Mouse (Mus musculus): Measurements from ENCODE around the gene Arpc5. TPM values are rescaled to one million over a fixed set of nuclear protein-coding genes. Genes with fewer than 3 reads are reported as not detected.

Arpc5 gene
- polyA plus RNA-seq, 1 experiment from 2014 or later, result 162 TPM

DNA sequence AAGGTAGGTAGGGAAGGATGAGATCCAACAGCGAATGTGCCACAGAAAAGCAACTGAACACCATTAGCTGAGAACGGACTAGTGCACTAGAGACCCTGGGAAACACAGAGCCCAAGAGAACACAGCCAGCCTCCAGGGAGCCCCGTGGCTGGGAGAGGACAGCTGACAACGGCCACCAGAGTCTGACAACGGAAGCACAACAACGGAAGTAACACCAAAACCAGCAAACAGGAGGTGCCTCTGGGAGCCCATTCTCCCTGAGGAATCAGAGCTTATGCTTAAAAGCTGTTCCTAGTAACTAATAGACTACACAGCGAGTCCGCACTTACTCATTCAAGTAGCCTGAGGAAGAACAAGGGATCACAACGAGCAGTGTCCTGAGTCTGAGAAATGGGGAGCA, 17.1 kb upstream of the Arpc5 start:
- Histone ChIP-seq H3K27me3 (ENCODE audit: insufficient read depth, low read length) (no peaks in the 10 kb centered on the region), H3K4me2 (ENCODE audit: low read depth, low read length) (0 out of 2 replicates have a peak overlapping the region, but pooled peaks have one; percentile 31), H3K4me1 (ENCODE audit: insufficient read depth) (no peaks in the 10 kb centered on the region), H3K27ac (ENCODE audit: low read depth) (no peak overlapping the region), H3K9me3 (ENCODE audit: low read length) (no peaks in the 10 kb centered on the region), H3K9ac (replicated peaks) (no peak overlapping the region), H3K4me3 (ENCODE audit: low read depth, low read length) (no peak overlapping the region), H3K36me3 (replicated peaks; ENCODE audit: insufficient read depth, low read length) (no peaks in the 10 kb centered on the region)
- peak; percentile 21 for DNase-seq
- TF ChIP-seq CTCF (IDR thresholded peaks at IDR 0.05; ENCODE audit: low read depth) (no peak), EP300 (IDR thresholded peaks at IDR 0.05; ENCODE audit: low read depth) (no peak)
- no peak for ATAC-seq
- WGBS (ENCODE audit: insufficient replicate concordance), result 57% methylated on average over 9 of the region's 9 CpGs

DNA sequence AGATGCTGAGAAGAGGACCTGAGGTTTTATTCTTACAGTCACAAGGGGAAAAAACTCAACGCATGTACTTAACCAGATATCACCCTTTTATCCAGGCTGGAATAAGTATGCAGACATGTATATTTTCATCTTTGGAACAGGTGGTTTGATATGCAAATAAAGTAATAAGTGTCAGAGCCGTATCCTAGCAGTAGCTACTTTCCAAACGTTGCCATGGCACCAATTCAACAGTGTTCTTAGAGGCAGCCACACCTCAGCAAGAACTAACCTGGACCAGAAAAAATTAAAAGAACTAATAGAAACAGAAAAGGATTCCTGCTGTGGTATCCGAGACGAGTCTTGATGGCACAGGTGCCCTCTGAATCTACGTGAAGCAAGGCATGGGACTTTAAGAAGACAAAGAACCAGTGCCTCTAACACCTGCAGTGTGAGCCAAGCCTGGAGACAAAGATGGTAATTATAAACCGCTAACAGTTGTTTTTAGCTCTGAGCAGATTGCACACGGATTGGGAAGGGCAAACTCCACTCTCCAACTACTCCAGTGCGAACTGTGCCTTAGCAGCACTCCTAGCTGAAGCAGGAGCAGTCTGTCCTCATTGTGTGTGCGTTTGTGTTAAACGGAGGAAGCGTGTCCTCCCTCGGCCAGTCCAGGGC, 15.9 kb upstream of the Arpc5 start, which contains the start of gene Apobec4:
TSS of gene Apobec4 (plus strand) at position 240 of the 654 bp plus-strand sequence.
- no peak for TF ChIP-seq EP300 (IDR thresholded peaks at IDR 0.05; ENCODE audit: low read depth)
- no peak for TF ChIP-seq CTCF (IDR thresholded peaks at IDR 0.05; ENCODE audit: low read depth)
- WGBS (ENCODE audit: insufficient replicate concordance), result 67% methylated on average over 13 of the region's 13 CpGs
- Histone ChIP-seq H3K4me3 (ENCODE audit: low read depth, low read length) (no peak within 1 kb of the TSS), H3K9me3 (ENCODE audit: low read length) (no peaks in the 10 kb centered on the region), H3K36me3 (replicated peaks; ENCODE audit: insufficient read depth, low read length) (no peaks in the 10 kb centered on the region), H3K27ac (ENCODE audit: low read depth) (no peak within 1 kb of the TSS), H3K4me1 (ENCODE audit: insufficient read depth) (no peaks in the 10 kb centered on the region), H3K27me3 (ENCODE audit: insufficient read depth, low read length) (no peaks in the 10 kb centered on the region), H3K4me2 (ENCODE audit: low read depth, low read length) (0 out of 2 replicates have a peak within 1 kb of the TSS, but pooled peaks have one; percentile 31), H3K9ac (replicated peaks) (no peak within 1 kb of the TSS)
- DNase-seq, result no peak
- ATAC-seq, result no peak

DNA sequence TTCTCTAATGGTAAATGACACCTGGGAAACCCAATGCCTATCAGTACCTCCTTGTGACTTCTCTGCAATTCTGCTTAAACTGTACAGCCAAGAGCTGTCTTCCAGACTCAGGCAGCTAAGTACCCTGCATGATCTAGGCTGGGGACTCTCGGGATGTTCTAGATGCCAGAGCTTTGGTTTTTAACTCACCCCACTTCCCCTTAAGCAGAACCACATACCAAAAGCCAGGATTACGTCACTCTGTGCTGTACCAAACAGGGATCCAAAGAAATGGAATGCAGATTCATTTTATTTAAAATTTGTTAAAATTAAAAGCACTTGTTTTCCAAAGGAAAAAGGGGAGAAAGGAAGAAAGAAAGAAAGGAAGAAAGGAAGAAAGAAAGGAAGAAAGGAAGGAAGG, 4.6 kb upstream of the Arpc5 start:
- WGBS (ENCODE audit: insufficient replicate concordance), result 31% methylated on average over 2 of the region's 2 CpGs
- Histone ChIP-seq H3K36me3 (replicated peaks; ENCODE audit: insufficient read depth, low read length) (no peaks in the 10 kb centered on the region), H3K9ac (replicated peaks) (no peak overlapping the region), H3K4me1 (ENCODE audit: insufficient read depth) (peaks cover 4% of the 10 kb centered on the region; the same call in 1 of the 2 replicates), H3K9me3 (ENCODE audit: low read length) (no peaks in the 10 kb centered on the region), H3K4me3 (ENCODE audit: low read depth, low read length) (no peak overlapping the region), H3K4me2 (ENCODE audit: low read depth, low read length) (no peak overlapping the region), H3K27me3 (ENCODE audit: insufficient read depth, low read length) (peaks cover 11% of the 10 kb centered on the region; the same call in 1 of the 2 replicates), H3K27ac (ENCODE audit: low read depth) (no peak overlapping the region)
- TF ChIP-seq EP300 (IDR thresholded peaks at IDR 0.05; ENCODE audit: low read depth), result no peak
- no peak for TF ChIP-seq CTCF (IDR thresholded peaks at IDR 0.05; ENCODE audit: low read depth)
- DNase-seq (no peak), ATAC-seq (no peak)

DNA sequence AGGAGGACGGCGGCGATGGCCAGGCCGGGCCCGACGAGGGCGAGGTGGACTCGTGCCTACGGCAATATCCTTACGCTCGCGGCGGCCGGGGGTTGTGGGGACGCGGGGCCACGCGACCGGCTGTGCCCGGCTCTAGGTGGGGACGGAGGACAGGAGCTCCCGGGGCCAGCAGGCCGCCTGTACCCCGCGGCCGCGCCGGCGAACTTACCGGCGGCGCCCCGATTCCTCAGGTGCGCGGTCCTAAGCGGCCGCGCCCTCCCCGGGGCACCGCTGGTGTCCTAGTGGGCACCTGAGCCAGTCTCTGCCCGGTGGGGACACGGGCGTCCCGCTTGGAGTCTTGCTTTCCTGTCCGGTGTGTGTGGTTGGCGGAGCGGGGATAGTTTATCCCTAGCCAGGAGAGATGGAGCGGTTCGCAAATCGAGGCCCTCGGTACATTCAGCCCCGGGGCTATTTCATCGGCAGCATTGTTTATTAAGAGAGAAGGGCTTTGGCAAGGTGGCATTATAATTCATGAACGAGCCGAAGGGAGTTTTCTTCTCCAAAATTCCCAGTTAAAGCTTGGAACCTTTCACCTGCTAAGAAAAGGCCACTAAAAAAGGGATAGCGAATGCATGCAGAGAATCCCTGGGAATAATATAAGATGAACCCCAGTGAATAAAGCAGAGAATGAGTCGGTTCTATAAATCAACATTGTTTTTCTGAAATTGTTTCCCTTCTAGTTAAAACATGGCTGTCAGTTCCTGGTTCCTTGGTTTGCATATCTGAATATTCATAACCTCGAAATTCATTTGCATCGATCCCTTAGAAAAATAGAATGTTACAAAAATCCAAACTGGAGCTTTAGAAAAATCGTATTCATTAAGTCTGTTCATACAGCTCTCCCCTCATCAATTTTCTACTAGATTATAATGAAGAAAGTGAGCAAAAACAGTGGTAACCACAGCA, 734 bp downstream of the Arpc5 start:
- DNase-seq, result peak; percentile 59
- peaks cover 11% of the 10 kb centered on the region; the same call in 1 of the 2 replicates for H3K27me3 ChIP-seq (ENCODE audit: insufficient read depth, low read length)
- ATAC-seq, result peak; percentile 62
- TF ChIP-seq EP300 (IDR thresholded peaks at IDR 0.05; ENCODE audit: low read depth), result no peak
- TF ChIP-seq CTCF (IDR thresholded peaks at IDR 0.05; ENCODE audit: low read depth), result no peak
- H3K27ac ChIP-seq (ENCODE audit: low read depth), result peak overlapping the region; percentile 97
- peak overlapping the region; percentile 98 for H3K9ac ChIP-seq (replicated peaks)
- peaks cover 24% of the 10 kb centered on the region for H3K36me3 ChIP-seq (replicated peaks; ENCODE audit: insufficient read depth, low read length)
- no peaks in the 10 kb centered on the region for H3K9me3 ChIP-seq (ENCODE audit: low read length)
- peaks cover 4% of the 10 kb centered on the region; the same call in 1 of the 2 replicates for H3K4me1 ChIP-seq (ENCODE audit: insufficient read depth)
- H3K4me3 ChIP-seq (ENCODE audit: low read depth, low read length), result peak overlapping the region; percentile 94
- peak overlapping the region; percentile 79 for H3K4me2 ChIP-seq (ENCODE audit: low read depth, low read length)
- WGBS (ENCODE audit: insufficient replicate concordance), result 1% methylated on average over 30 of the region's 60 CpGs

DNA sequence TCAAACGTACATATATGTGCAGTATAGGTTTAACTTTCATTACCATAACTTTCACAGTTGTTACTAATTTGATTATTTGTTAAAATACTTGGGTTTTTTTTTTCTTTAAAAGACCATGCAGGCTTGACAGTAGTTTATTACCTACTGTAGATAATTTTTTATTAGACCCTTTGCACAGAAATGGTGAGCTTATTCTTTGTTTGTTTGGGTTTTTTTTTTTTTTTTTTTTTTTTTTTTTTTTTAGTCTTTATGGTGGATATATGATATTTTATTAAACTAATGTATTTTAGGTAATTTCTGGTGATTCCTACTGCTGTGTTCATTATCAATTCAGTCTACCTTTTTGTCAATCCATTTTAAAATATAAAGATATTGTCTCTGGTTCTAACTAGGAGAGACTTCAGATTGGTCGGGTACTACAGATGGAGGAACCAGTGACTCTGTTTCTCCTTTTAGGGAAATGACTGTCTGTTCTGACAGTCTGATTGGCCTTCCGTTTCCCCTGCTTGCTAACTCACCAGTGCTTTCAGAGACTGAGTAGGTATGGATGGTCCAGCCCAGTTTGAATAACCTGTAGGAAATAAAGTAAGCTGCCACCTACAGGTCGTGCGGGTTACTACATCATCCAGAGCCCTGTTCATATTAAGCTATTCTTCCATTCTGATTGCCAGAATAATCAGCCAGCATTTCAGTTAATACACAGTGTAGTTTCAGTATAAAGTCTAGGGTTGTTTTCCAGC, 1.6 kb downstream of the Arpc5 start:
- Histone ChIP-seq H3K4me2 (ENCODE audit: low read depth, low read length) (peak overlapping the region; percentile 79), H3K4me1 (ENCODE audit: insufficient read depth) (peaks cover 4% of the 10 kb centered on the region; the same call in 1 of the 2 replicates), H3K9ac (replicated peaks) (no peak overlapping the region), H3K4me3 (ENCODE audit: low read depth, low read length) (peak overlapping the region; percentile 94), H3K27ac (ENCODE audit: low read depth) (0 out of 2 replicates have a peak overlapping the region, but pooled peaks have one; percentile 97), H3K27me3 (ENCODE audit: insufficient read depth, low read length) (peaks cover 11% of the 10 kb centered on the region; the same call in 1 of the 2 replicates), H3K9me3 (ENCODE audit: low read length) (no peaks in the 10 kb centered on the region), H3K36me3 (replicated peaks; ENCODE audit: insufficient read depth, low read length) (peaks cover 33% of the 10 kb centered on the region)
- TF ChIP-seq EP300 (IDR thresholded peaks at IDR 0.05; ENCODE audit: low read depth) (no peak), CTCF (IDR thresholded peaks at IDR 0.05; ENCODE audit: low read depth) (peak; percentile 87)
- ATAC-seq, result peak; percentile 28
- DNase-seq, result peak; percentile 87
- WGBS (ENCODE audit: insufficient replicate concordance), result 4% methylated on average over 5 of the region's 5 CpGs
